Mouse (Mus musculus): ENCODE results near the gene Ccdc116.
"Not testable (repeated sequence)": the region's sequence is repeated elsewhere in the genome, so short reads cannot be mapped to it uniquely, and the experiment has no call there.

Gene Ccdc116

DNA sequence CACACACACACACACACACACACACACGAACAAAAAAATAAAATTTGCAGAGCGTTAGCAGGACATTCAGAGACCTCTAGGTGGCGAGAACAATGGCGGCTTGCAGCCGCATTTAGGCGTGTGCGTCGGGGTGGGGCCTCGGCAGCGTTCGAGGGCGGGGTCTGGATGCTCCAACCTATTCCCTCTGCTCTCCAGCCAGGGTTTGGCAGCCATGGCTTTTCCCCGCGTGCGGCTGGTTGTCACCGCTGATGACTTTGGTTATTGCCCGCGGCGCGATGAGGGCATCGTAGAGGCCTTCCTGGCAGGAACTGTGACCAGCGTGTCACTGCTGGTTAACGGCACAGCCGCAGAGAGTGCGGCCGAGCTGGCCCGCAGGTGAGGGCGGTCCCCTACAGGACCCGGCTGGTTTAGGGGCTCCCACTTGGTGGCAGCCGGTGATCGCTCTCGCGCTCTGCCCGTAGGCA lies at the start of gene Ccdc116:
Gene Ccdc116, minus strand, starts transcription at position 458 of the 464 bp plus-strand sequence.
- peak; percentile 45 for DNase-seq (ENCODE audit: low spot score)

DNA sequence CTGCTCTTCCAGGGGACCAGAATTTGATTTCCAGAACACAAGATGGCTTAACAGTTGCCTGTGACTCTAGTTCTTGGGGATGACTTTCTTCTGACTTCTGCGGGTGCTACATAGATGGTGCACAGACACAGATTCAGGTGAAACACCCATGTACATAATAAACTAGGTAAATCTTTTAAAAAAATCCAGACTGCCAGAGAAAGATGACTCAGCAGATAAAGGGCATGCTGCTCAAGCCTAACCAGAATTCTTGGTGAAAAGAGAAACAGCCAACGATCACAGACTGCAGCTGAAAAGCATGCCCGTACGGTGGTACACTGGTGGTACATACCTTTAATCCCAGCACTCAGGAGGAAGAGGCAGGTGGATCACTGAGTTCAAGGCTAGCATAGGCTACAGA lies 46.8 kb upstream of the Ccdc116 start:
- DNase-seq (ENCODE audit: low spot score): no peak

DNA sequence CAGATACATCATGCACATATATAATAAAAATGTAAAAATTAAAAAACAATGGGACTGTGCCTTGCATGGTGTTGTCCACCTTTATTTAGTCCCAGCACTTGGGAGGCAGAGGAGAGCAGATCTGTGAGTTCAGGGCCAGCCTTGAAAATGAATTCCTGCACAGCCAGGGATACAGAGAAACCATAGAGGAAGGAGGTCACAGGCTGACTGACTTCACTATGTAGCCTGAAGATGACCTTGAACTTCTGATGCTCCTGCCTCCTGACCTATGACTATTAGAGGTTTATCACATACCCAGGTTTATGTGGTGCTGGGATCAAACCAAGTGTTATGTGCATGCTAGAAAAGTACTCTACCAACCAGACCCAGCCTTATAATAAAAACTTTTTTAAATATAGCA lies 38.4 kb upstream of the Ccdc116 start:
- no peak for DNase-seq (ENCODE audit: low spot score)

DNA sequence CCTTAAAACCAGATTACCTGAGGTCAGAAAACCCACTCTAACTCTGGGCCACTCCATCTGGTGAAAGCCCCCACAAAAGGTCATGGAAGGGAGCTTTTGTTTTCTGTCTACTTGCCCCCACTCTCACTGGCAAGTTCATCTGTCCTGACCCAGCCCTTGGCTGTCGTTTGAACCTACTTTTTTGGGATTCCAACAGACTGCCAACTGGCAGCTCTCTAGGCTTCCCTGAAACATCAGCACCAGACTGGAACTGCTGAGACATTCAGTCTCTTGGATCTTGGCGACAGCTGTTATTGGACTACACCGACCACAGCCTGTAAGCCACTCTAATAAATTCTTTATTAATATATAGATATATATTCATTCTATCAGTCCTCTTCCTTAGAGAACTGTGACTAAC lies 36.0 kb upstream of the Ccdc116 start:
- DNase-seq (ENCODE audit: low spot score): no peak

DNA sequence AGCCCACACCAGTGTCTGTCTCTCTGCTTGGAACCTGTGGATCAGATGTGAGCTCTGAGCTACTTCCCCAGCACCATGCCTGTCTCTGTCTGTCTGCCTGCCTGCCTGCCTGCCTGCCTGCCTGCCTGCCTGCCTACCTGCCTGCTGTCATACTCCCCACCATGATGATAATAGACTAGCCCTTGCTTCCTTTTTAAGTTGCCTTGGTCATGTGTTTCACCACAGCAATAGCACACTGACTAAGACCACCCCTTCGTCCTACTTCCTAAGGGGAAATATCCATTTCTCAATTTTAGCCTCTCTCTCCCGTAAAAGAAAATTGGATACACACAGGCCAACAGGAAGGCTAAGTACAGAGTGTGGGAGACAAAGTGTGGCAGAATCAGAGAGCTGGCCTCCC lies 35.1 kb upstream of the Ccdc116 start:
- no peak for DNase-seq (ENCODE audit: low spot score)

DNA sequence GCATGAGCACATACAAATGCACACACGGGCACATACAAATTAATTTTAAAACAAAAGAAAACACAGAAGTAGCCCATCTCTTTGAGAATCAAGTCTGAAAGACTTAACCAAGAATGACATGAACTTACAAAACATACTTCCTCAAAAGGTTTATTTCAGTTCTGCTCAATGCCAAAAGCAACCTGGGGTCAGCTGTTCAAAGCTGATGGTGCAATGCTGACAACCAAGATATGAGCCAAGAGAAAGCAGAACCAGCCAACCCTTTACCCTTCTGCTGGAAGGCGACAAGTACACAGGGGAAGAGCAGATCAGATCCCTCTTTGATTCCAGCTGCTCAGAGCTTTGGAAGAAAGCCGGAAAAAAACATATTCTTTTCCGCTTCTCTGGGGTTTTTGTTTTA lies 34.4 kb upstream of the Ccdc116 start:
- no peak for DNase-seq (ENCODE audit: low spot score)

DNA sequence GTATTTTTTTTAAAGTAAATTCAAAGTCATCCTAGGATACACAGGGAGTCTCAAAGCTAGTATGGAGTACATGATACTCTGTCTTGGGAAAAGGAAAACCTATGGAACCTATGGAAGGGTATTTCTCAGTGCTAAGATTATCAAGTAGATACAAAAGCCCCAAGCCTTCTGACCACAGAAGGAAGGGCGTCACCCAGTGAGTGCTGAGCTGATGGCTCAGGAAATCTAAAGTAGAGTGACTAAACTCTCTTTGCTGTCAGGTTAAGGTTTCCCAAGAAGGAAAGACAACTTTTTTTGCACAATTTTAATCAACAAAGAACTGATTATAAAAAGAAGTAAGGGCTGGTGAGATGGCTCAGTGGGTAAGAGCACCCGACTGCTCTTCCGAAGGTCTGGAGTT lies 32.7 kb upstream of the Ccdc116 start:
- no peak for DNase-seq (ENCODE audit: low spot score)

DNA sequence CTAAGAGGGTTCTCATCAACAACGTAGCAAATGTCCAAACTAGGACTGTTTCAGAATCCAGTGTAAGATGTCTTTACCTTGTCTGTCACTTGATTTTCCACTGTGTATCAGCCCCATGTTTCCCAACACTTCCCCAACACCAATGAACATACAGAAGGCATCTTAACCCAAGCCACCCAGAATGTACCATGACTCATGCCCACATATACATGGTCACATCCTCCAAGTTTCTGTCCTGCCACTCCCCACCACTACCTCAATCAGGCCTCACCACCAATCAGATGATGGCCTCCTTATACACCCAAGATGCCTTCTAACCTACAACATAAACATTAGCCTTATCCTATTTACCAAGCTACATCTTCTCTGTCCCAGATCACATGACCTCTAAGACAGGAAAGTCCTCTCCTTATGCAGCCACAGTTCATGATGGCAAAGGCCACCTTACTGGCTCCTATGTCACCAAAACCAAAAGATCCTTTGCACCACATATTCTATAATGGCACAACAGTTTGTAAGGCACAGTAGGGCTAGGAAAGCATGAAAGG lies 30.7 kb upstream of the Ccdc116 start:
- no peak for DNase-seq (ENCODE audit: low spot score)

DNA sequence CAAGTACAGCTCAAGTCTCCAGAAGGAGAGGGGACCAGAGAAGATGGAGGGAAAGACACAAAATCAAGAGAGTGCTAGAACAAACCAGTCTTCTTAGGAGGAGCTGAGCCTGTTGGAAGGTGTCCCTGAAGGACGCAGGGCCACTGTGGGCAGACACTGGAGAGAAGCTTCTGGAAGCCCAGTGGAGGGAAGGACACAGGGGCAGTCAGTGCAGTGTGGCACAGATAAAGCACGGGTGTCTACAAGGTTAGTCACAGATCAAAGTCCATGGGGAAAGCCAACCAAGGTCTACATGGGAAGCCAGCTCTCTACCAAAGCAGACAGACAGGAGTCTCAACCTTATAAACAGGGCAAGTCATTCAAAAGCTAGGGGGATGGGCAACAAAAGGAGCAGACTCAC lies 28.7 kb upstream of the Ccdc116 start:
- DNase-seq (ENCODE audit: low spot score): no peak

DNA sequence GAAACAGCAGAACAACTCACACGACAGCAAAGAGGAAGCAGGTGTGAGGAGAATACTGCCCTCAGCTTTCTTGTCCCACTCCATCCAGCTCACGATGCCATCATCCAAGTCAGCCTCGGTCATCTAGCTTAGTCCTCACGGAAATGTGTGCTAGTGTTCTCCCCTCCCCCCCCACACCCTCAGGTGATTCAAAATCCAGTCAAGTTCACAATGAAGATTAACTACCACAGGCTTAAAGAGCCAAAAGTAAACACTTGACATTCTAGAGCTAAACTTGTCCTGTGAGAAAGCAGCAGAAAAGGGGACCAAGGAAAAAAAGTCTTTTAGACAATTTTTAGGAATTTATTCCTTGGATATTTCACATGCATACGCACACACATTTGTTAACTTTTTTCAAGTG lies 21.0 kb upstream of the Ccdc116 start:
- no peak for DNase-seq (ENCODE audit: low spot score)

DNA sequence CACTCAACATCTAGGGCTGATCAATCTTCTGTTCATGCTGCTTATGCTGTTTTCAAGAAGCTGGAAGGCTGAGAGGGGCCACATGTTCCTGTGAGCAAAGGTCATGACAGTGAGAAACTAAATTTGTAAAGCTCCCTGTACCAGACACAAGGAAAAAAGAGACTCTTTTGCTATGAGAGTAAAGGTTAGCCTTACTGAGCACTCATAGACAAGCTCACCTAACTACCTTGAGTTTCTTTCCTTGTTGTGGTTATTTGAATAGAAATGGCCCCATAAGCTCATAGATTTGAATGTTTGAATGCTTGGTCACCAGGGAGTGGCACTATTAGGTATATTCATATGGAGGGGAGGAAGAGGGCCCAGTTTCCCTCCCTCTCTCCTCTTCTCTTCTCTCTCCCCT lies 20.1 kb upstream of the Ccdc116 start:
- no peak for DNase-seq (ENCODE audit: low spot score)

DNA sequence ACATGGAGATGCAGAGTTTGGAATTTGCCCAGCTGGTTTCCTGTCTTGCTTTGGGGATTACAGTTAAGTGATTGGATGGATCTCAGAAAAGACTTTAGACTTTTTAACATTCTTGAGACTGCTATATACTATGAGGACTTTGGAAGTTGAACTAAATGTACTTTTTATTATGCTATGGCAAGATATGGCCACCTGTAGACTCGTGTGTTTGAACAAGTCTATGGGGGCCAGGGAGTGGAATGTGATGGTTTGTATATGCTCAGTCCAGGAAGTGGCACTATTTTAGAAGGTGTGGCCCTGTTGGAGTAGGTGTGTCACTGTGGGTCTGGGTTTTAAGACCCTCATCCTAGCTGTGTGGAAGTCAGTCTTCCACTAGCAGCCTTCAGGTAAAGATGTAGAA lies 18.4 kb upstream of the Ccdc116 start:
- not testable (repeated sequence) for DNase-seq (ENCODE audit: low spot score)

DNA sequence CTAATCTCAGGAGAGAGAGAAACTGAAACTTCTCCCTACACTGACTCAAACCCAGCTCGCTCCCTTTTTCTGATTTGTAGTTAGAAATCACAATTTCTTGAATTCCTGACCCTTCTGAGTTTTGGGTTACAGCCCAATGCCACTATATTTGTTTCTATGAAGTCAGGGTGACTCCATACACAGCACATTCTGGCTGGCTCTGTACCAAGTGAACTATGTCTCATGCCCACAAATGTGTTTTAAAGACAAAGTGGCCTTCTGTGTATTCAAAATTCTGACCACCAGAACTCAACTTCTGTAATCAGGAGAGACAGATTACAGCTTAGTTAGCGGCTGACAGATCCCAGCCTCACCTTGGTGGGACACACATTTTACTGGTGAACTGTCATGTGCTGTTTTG lies 7.3 kb upstream of the Ccdc116 start:
- no peak for DNase-seq (ENCODE audit: low spot score)

DNA sequence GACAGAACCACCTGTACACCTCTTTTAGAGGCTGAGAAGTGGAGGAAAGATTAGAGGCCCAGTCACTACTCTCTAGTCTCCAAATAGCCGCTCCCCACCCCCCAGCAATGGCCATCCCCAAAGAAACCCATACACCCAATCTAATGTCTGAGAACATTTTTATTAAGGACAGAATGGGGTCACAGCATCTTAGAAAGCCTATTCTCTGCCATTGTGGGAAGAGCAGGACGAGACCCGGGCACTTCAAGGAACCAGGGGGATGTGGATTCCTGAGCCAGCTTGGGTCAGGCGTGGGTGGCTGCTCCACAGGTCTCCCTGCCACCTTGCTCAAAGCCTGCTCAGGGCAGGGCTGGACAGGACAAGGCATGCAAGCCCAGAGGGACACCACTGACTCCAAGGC lies 4.8 kb upstream of the Ccdc116 start:
- DNase-seq (ENCODE audit: low spot score): no peak

DNA sequence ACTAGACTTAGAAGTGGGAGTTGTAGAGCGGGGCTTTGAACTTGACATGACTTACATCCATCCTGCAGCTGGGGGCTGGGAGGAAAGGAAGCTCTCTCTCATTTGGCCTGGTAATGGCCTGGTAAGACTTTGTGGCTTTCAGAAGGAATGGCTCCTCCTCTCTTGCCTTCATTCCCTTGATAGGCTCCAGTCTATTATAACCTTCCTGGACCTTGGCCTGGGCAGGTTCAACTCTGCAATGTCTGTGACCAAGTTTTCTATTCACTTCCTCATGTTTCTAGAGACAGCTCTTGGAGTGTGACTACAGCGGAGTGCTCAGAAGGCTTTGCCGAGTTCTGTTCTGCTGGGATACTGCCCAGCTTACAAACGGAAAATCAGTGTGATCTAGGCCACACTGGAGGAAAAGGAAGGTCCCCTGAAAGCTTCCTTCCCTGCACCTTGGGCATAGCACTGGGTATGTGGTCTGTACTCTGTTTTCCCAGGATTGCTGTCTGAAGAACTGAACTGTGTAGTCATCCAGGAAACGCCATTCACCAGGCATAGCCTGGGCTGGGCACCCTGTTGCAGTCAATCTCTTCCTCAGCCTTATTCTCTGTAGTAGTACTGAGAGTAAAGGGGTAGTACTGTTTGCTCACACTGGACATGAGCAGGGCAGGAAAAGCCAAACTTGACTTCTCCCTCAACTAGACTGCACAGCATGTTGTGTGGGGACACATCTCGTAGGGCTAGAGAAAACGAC lies 3.7 kb upstream of the Ccdc116 start:
- DNase-seq (ENCODE audit: low spot score): no peak

DNA sequence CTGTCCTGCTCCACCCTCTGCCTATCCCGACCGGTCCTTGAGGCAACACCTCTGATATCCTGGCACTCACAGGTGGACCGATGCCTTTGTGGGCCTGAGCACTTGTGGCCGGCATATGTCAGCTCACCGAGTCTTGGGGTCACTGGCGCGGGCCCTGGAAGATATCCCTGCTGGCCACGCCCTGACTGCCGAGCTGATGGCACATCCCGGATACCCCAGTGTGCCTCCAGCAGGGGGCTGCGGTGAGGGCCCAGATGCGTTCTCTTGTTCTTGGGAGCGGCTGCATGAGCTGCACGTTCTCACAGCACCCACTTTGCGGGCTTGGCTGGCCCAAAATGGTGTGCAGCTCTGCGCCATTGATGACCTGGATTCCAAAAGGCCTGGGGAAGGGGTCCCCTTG lies 1.1 kb upstream of the Ccdc116 start:
- no peak for DNase-seq (ENCODE audit: low spot score)

DNA sequence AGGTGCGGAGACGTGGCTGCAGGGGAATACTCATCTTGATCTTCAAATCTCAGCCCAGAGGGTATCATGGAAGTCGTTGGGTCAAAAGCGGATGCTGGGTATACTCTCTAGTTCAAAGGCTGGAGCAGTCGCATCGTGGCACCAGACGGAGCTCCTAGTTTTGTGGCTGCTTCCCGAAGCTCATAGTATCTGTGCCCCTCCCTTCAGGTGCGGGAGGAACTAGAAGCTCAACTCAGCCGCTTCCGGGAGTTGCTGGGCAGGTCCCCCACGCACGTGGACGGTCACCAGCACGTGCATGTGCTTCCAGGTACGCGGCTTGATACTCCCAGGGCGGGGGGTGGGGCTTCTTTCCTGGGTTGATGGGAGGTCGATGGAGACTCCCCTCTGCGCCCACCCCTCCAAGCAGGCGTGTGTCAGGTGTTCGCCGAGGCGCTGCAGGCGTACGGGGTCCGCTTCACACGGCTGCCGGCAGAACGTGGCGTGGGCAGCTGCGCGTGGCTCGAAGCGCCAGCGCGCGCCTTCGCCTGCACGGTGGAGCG lies 431 bp upstream of the Ccdc116 start:
- no peak for DNase-seq (ENCODE audit: low spot score)

DNA sequence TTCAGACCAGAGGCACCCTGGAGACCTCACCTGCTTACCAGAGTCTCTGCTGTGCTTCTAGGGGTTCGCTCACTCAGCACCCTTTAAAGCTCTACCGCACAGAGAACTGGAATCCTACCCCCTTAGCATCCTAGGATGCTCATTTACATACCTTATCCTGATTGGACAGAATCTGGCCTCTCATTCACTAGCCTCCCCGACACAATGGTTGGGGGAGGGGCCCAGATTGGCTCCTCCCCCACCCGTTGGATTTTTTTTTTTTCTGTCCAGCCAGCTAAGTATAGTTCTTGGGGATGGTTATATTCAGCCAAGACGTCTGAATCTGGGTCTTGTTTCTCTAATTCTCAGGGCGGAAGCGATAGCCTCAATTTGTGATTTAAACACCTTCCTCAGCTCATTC lies 2.7 kb downstream of the Ccdc116 start, which contains the start of gene Ydjc:
Gene Ydjc, plus strand, starts transcription at position 283 of the 400 bp plus-strand sequence.
- DNase-seq (ENCODE audit: low spot score): no peak

DNA sequence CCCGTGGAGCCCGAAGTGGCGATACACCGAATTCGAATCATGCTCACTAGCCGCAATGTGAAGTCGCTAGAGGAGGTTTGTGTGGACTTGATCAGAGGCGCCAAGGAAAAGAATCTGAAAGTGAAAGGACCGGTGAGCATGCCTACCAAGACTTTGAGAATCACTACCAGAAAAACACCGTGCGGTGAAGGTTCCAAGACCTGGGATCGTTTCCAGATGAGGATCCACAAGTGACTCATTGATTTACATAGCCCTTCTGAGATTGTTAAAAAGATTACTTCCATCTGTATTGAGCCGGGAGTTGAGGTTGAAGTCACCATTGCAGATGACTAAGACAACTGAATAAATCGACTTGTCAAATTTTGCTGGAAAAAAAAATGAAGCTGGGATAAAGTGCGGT lies 9.7 kb downstream of the Ccdc116 start:
- no peak for DNase-seq (ENCODE audit: low spot score)

DNA sequence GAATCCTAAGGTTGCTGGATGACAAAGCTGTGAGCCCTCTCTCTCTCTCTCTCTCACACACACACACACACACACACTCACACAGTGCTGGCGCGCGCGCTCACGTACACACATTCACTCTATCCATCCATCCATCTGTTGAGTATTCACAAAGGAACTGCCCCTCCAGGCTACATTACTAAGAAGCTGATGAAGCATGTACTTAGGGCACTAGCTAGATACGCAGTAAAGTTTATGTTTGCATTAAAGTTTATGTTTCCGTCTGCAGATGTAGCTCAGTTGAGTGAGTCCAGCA lies 14.2 kb downstream of the Ccdc116 start:
- no peak for DNase-seq (ENCODE audit: low spot score)

DNA sequence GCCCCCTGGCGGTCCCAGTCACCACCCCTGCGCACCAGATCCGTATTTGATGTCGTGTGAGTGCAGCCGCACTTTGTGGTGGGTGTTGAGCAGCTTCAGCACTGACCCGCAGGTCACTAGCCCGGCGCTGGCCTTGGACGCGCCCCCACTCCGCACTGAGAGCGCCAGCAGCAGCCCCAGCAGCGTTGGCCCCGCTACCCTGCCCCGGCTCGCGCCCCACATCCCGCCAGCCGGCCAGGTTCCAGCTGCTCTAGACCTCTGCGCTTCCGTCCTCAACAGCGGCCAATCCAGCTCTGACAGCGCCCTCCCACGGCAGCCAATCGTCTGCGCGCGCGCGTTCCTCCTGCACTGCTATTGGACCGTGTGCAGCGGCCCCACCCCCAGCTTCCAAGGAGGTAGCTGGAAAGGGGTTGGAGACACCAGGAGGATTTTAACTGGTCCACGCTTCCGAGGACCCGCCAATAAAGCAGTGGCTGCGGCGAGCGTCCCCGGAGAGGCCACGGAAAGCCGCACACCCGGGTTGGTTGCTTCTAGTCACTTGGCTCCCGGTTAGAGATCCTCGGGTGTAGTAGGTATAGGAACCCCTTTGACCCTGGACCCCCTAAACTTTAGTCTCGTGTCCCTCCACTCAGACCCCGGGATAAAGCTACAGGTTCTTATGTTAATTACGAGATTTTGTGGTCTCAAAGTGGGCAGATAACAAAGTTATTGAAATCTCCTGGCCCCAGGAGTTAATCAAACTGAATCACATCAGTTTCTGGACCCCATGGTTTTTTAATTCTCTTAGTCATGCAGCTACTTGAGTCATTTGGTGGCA lies 14.7 kb downstream of the Ccdc116 start, which contains the start of gene Sdf2l1:
Gene Sdf2l1, minus strand, starts transcription at position 295 of the 817 bp plus-strand sequence.
- DNase-seq (ENCODE audit: low spot score): peak; percentile 97

DNA sequence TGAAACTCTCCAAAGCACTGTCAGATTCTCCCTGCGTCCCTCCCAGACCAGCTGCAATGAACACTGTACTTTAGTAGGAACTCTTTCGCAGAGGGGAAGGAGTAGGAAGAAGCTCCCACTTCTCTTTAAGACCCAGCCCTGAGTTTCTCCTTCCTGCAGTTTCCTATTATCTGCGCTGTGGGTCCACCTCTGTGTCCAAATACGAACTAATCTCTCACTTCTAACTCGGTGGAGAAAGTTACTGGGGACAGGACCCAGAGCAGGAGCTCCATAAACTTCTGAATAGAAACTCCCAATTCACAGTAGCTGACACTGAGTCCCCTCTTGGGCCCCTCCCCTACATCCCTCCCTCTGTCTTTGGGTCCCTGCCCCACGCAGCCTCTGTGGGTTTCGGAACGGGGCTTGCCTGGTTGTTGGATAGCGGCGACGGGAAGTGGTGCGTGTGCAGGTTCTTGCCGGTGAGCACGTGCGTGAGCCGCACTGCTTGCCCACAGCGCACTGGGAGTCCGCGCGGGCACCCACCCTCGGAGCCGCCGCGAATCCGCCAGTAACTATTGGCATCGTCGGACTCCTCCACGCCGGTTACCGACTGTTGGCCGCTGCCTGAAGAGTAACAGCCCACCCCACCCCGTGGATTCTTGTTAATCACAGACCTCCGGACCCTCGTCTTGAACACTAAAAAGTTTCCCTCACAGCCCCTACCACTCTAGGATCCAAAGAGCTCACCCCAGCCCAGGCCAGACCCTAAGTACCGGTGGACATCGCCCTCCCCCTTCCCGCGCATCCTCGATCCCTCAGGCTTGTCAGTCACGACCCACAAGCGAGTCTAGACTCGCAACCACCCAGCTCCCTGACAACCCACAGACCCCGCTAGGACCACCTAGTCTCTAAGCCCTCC lies 15.6 kb downstream of the Ccdc116 start:
- no peak for DNase-seq (ENCODE audit: low spot score)
